Mouse (Mus musculus) kidney, embryonic 16.5 days (tissue): ENCODE results near the gene Dnmt3a. TPM values are rescaled to one million over a fixed set of nuclear protein-coding genes. Genes with fewer than 3 reads are reported as not detected.

Experiments used
- ATAC-seq: fragments of 200-750 bp; cut with Nextera tagmentation; 2 replicates; pipeline ENCODE4 v1.8.0; 2017; ENCODE audit warnings: moderate TSS enrichment; ENCODE audit not compliant: low FRiP score, low TSS enrichment
- H3K27ac ChIP-seq: fragments of 300-500 bp; sonication (generic); 2 replicates; pipeline ENCODE4 v1.5.1; 2014; ENCODE audit warnings: low read length
- H3K27me3 ChIP-seq: fragments of 300-500 bp; sonication (generic); 2 replicates; pipeline ENCODE4 v1.6.1; 2014; ENCODE audit warnings: low read length, control low read depth, mixed read lengths; ENCODE audit not compliant: insufficient read depth
- H3K36me3 ChIP-seq: fragments of 300-500 bp; sonication (generic); 2 replicates; pipeline ENCODE4 v1.6.1; 2014; ENCODE audit warnings: low read length, control low read depth, mixed read lengths; ENCODE audit not compliant: insufficient read depth
- H3K4me1 ChIP-seq: fragments of 300-500 bp; sonication (generic); 2 replicates; pipeline ENCODE4 v1.6.1; 2014; ENCODE audit warnings: low read length, control low read depth, mixed read lengths; ENCODE audit not compliant: insufficient read depth
- H3K4me2 ChIP-seq: fragments of 300-500 bp; sonication (generic); replicated peaks from 2 replicates; pipeline ENCODE4 v1.6.1; 2014; ENCODE audit warnings: low read depth, low read length
- H3K4me3 ChIP-seq: fragments of 300-500 bp; sonication (generic); 2 replicates; pipeline ENCODE4 v1.5.1; 2014; ENCODE audit warnings: mild to moderate bottlenecking, low read length
- H3K9ac ChIP-seq: fragments of 300-500 bp; sonication (generic); replicated peaks from 2 replicates; pipeline ENCODE4 v1.6.1; 2014; ENCODE audit warnings: low read length
- H3K9me3 ChIP-seq: fragments of 300-500 bp; sonication (generic); 2 replicates; pipeline ENCODE4 v1.6.1; 2016; ENCODE audit warnings: low read length, control low read depth
- WGBS: fragments of 180-500 bp; shearing (Covaris S2); extraction: QIAGEN DNeasy Blood & Tissue Kit; methylation state at CpG from one replicate; pipeline ENCODE4 v1.1.7; 2014; 5-methylcytosine and 5-hydroxymethylcytosine counted together
- polyA plus RNA-seq: library from polyadenylated mRNA; unstranded; fragments of >200 nt; fragmentation: Nextera tagmentation; extraction: Ambion mirVana; gene quantifications from 2 replicates; pipeline ENCODE4 v1.2.1, GENCODE M21; 2015

The Dnmt3a gene
- polyA plus RNA-seq, 1 experiment from 2014 or later, result 88.1 TPM

GRCm38 (mm10) chr12:3881474-3881873 lies 75.7 kb downstream of the Dnmt3a start:
- Histone ChIP-seq H3K9ac (no peak overlapping the region), H3K9me3 (no peaks in the 10 kb centered on the region), H3K4me3 (no peak overlapping the region), H3K4me2 (no peak overlapping the region), H3K36me3 (peaks cover 25% of the 10 kb centered on the region; the same call in 1 of the 2 replicates), H3K4me1 (peaks cover 33% of the 10 kb centered on the region), H3K27ac (no peak overlapping the region), H3K27me3 (no peaks in the 10 kb centered on the region)
- ATAC-seq, result no peak
- 87% methylated on average over 3 of the region's 3 CpGs for WGBS

- ATAC-seq, result no peak
- peak overlapping the region; percentile 61 for H3K27ac ChIP-seq
- H3K27me3 ChIP-seq, result no peaks in the 10 kb centered on the region
- no peak overlapping the region for H3K9ac ChIP-seq
- H3K4me1 ChIP-seq, result peaks cover 67% of the 10 kb centered on the region
- no peaks in the 10 kb centered on the region for H3K9me3 ChIP-seq
- H3K36me3 ChIP-seq, result peaks cover 24% of the 10 kb centered on the region; the same call in 1 of the 2 replicates
- WGBS, result 14% methylated on average over 9 of the region's 9 CpGs
- no peak overlapping the region for H3K4me3 ChIP-seq
- H3K4me2 ChIP-seq, result no peak overlapping the region
Measured at GRCm38 (mm10) chr12:3884892-3885493, 79.2 kb downstream of the Dnmt3a start.

DNA sequence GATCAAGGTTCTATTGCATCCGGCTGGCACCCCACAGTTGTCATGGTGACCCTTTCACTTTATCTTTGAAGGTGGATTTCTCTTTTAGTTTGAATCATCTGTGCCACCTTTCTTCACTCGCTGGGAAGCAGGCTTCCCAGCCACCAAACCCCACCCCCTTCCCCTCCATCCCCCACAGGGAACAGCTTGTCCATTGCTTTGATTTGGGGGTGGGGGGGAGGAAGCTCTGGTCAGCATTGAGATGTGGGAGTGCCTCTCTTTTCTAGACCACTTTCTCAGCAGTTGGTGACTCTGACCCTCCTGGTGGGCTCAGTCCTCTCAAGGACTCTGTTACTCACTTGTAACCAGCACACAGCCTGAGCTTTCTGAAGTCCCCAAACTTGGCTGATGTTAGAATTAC lies 80.8 kb downstream of the Dnmt3a start:
- WGBS, result 47% methylated on average over 2 of the region's 2 CpGs
- H3K4me2 ChIP-seq, result no peak overlapping the region
- no peak overlapping the region for H3K9ac ChIP-seq
- ATAC-seq, result no peak
- peaks cover 20% of the 10 kb centered on the region; the same call in 1 of the 2 replicates for H3K36me3 ChIP-seq
- H3K9me3 ChIP-seq, result no peaks in the 10 kb centered on the region
- no peaks in the 10 kb centered on the region for H3K27me3 ChIP-seq
- H3K27ac ChIP-seq, result peak overlapping the region; percentile 83
- H3K4me1 ChIP-seq, result peaks cover 80% of the 10 kb centered on the region
- H3K4me3 ChIP-seq, result no peak overlapping the region

GRCm38 (mm10) chr12:3887515-3888325 lies 81.9 kb downstream of the Dnmt3a start:
- Histone ChIP-seq H3K9me3 (no peaks in the 10 kb centered on the region), H3K27me3 (no peaks in the 10 kb centered on the region), H3K27ac (peak overlapping the region; percentile 83), H3K4me2 (0 out of 2 replicates have a peak overlapping the region, but pooled peaks have one; percentile 3), H3K4me3 (no peak overlapping the region), H3K4me1 (peaks cover 89% of the 10 kb centered on the region), H3K36me3 (peaks cover 15% of the 10 kb centered on the region; the same call in 1 of the 2 replicates), H3K9ac (peak overlapping the region; percentile 0; the same call in 1 of the 2 replicates)
- 27% methylated on average over 4 of the region's 4 CpGs for WGBS
- ATAC-seq, result peak; percentile 57

GRCm38 (mm10) chr12:3889875-3890635 lies 84.2 kb downstream of the Dnmt3a start:
- WGBS, result 56% methylated on average over 7 of the region's 7 CpGs
- Histone ChIP-seq H3K4me3 (no peak overlapping the region), H3K4me2 (no peak overlapping the region), H3K27ac (no peak overlapping the region), H3K4me1 (peaks cover 82% of the 10 kb centered on the region), H3K9ac (no peak overlapping the region; the same call in 1 of the 2 replicates), H3K9me3 (no peaks in the 10 kb centered on the region), H3K36me3 (0 out of 2 replicates have a peak, but pooled peaks cover 14% of the 10 kb centered on the region), H3K27me3 (no peaks in the 10 kb centered on the region)
- ATAC-seq, result no peak

GRCm38 (mm10) chr12:3890753-3891751 lies 85.2 kb downstream of the Dnmt3a start:
- Histone ChIP-seq H3K9me3 (no peaks in the 10 kb centered on the region), H3K4me1 (peaks cover 72% of the 10 kb centered on the region), H3K9ac (peak overlapping the region; percentile 78), H3K4me3 (peak overlapping the region; percentile 55), H3K4me2 (peak overlapping the region; percentile 59), H3K36me3 (peaks cover 24% of the 10 kb centered on the region), H3K27me3 (no peaks in the 10 kb centered on the region), H3K27ac (peak overlapping the region; percentile 89)
- WGBS, result 3% methylated on average over 36 of the region's 45 CpGs
- peak; percentile 70 for ATAC-seq

DNA sequence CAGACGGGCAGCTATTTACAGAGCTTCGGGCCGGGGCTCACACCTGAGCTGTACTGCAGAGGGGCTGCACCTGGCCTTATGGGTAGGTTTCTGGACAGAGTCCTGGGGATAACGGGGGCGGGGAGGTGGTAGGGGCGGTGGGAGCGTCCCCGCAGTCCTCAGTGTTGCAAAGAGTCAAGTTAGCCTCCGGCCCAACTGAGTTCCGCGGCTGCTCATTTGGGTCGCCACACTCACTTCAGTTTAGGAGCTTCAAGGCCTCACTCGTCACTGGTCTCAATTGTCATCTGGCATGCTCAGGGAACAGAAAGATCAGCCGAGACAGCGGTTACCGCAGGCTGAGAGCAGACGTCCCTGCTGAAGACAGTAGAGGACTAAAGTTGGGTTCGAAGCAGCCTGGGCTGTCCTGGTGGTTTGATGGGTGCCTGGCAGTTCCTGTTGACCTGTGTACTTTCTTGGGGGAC lies 86.0 kb downstream of the Dnmt3a start:
- peak; percentile 57 for ATAC-seq
- Histone ChIP-seq H3K36me3 (peaks cover 32% of the 10 kb centered on the region), H3K27me3 (no peaks in the 10 kb centered on the region), H3K9me3 (no peaks in the 10 kb centered on the region), H3K4me3 (peak overlapping the region; percentile 55), H3K4me1 (peaks cover 64% of the 10 kb centered on the region), H3K27ac (peak overlapping the region; percentile 89), H3K9ac (peak overlapping the region; percentile 78), H3K4me2 (peak overlapping the region; percentile 59)
- 2% methylated on average over 17 of the region's 18 CpGs for WGBS

- no peaks in the 10 kb centered on the region for H3K9me3 ChIP-seq
- H3K4me1 ChIP-seq, result peaks cover 58% of the 10 kb centered on the region
- peak overlapping the region; percentile 55 for H3K4me3 ChIP-seq
- WGBS, result 5% methylated on average over 15 of the region's 15 CpGs
- peak; percentile 18 for ATAC-seq
- H3K4me2 ChIP-seq, result peak overlapping the region; percentile 59
- H3K27me3 ChIP-seq, result no peaks in the 10 kb centered on the region
- peaks cover 38% of the 10 kb centered on the region for H3K36me3 ChIP-seq
- peak overlapping the region; percentile 78 for H3K9ac ChIP-seq
- peak overlapping the region; percentile 89 for H3K27ac ChIP-seq
Measured at GRCm38 (mm10) chr12:3892240-3893059, 86.6 kb downstream of the Dnmt3a start.
